Mouse (Mus musculus) ES-E14 (cell line): ENCODE measurements around the gene Prss16.

Source experiments
- CHD2 ChIP-seq: IDR thresholded peaks from 2 replicates; pipeline ENCODE4 v1.6.1; 2014; ENCODE audit warnings: mild to moderate bottlenecking, low read depth, low read length, inconsistent platforms
- HCFC1 ChIP-seq: IDR thresholded peaks from 2 replicates; pipeline ENCODE4 v1.6.1; 2012; ENCODE audit warnings: low read length, inconsistent platforms, borderline replicate concordance; ENCODE audit not compliant: insufficient read depth
- ZC3H11A ChIP-seq: IDR thresholded peaks from 2 replicates; pipeline ENCODE4 v1.6.1; 2012; ENCODE audit warnings: low read depth, mild to moderate bottlenecking, inconsistent platforms, low read length, borderline replicate concordance
- ZNF384 ChIP-seq: IDR thresholded peaks from 2 replicates; pipeline ENCODE4 v1.6.1; 2012; ENCODE audit warnings: low read depth, low read length, inconsistent platforms

- no peak for TF ChIP-seq ZNF384
- no peak for TF ChIP-seq ZC3H11A
- TF ChIP-seq CHD2: no peak
- TF ChIP-seq HCFC1: no peak
Measured at GRCm38 (mm10) chr13:22041651-22042567, 32.4 kb upstream of the Prss16 start.
